Mouse (Mus musculus) heart, adult 8-10 months (tissue): Measurements from ENCODE around the gene Tmem9b. TPM values are rescaled to one million over a fixed set of nuclear protein-coding genes. Genes with fewer than 3 reads are reported as not detected.

Experiments
- DNase-seq: peaks from one replicate; pipeline ENCODE4 v3.0.0; 2022; ENCODE audit warnings: low spot score
- total RNA-seq, 4 experiments: library from RNA; stranded (reverse); gene quantifications; 2 replicates each; pipeline ENCODE4 v1.2.4; 2022

The Tmem9b gene
- total RNA-seq, 4 experiments from 2014 or later: 30.1 to 35.1 (median 31.0) TPM

DNA sequence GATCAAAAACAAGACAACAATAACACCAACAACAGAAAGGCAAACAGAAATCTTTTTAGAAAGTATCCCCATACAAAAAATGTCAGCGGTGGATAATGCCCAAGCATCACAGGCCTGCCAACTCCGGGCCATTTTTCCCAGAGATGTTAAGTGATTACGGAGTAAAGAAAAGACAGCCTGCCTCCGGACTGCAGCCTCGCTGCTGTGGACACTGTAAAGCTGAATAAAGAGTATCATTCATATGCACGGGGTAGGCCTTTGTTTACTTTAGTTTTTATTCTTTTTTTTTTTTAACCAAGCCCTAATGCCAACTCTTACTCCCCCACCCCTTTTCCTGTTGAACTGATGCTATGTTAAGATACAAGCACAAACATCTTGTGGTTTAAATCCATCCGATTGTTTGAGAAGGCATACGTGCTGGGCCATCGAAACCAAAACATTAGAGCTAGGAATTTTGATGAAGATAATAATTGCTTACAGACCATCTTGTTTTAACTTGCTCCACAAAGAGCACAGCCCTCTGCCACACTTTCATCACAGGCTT is 66.0 kb downstream of the Tmem9b start:
- DNase-seq: no peak

Other genes with a start within 250 kb of the Tmem9b start
- under 1 TPM; 0.13 to 0.37 (median 0.15) TPM for gene Trim66, start 244.7 kb downstream of the Tmem9b start, total RNA-seq
- 100 to 1,000 TPM in 2 of 4 experiments, 10 to 100 TPM in 2; 82.2 to 125 (median 99.4) TPM for gene Rpl27a, start 233.7 kb downstream of the Tmem9b start, total RNA-seq
- 10 to 100 TPM; 21.3 to 28.7 (median 22.7) TPM for gene St5, start 49.3 kb downstream of the Tmem9b start, total RNA-seq
- gene Akip1, start 49.2 kb downstream of the Tmem9b start, total RNA-seq: 10 to 100 TPM; 13.7 to 17.8 (median 16.3) TPM
- gene BC051019, start 29.0 kb downstream of the Tmem9b start, total RNA-seq: not detected
- gene Ascl3, start 21.1 kb downstream of the Tmem9b start, total RNA-seq: not detected
- under 1 TPM; 0.09 to 0.25 (median 0.19) TPM for gene Nrip3, start 29.1 kb upstream of the Tmem9b start, total RNA-seq
- gene Scube2, start 112.8 kb upstream of the Tmem9b start, total RNA-seq: 10 to 100 TPM; 24.5 to 32.4 (median 28.6) TPM
- 100 to 1,000 TPM; 128 to 158 (median 144) TPM for gene Dennd5a, start 207.6 kb upstream of the Tmem9b start, total RNA-seq
- 10 to 100 TPM; 41.0 to 55.2 (median 45.0) TPM for gene Tmem41b, start 234.1 kb upstream of the Tmem9b start, total RNA-seq